Mouse (Mus musculus) neural tube, embryonic 12.5 days (tissue): ENCODE data around the gene Slc5a10. TPM values are rescaled to one million over a fixed set of nuclear protein-coding genes. Genes with fewer than 3 reads are reported as not detected.

Source experiments
- ATAC-seq: fragments of 200-750 bp; cut with Nextera tagmentation; 2 replicates; pipeline ENCODE4 v1.8.0; 2017; ENCODE audit warnings: low read depth, mild to moderate bottlenecking, moderate TSS enrichment, moderate library complexity; ENCODE audit not compliant: low FRiP score
- H3K27ac ChIP-seq: fragments of 300-500 bp; sonication (generic); 2 replicates; pipeline ENCODE4 v1.5.1; 2016
- H3K27me3 ChIP-seq: fragments of 300-500 bp; sonication (generic); replicated peaks from 2 replicates; pipeline ENCODE4 v1.6.1; 2016; ENCODE audit warnings: mild to moderate bottlenecking
- H3K36me3 ChIP-seq: fragments of 300-500 bp; sonication (generic); 2 replicates; pipeline ENCODE4 v1.6.1; 2016; ENCODE audit warnings: mild to moderate bottlenecking
- H3K4me1 ChIP-seq: fragments of 300-500 bp; sonication (generic); 2 replicates; pipeline ENCODE4 v1.6.1; 2016
- H3K4me2 ChIP-seq: fragments of 300-500 bp; sonication (generic); replicated peaks from 2 replicates; pipeline ENCODE4 v1.6.1; 2016; ENCODE audit warnings: mild to moderate bottlenecking
- H3K4me3 ChIP-seq: fragments of 300-500 bp; sonication (generic); 2 replicates; pipeline ENCODE4 v1.5.1; 2016
- H3K9ac ChIP-seq: fragments of 300-500 bp; sonication (generic); 2 replicates; pipeline ENCODE4 v1.6.1; 2016; ENCODE audit warnings: mild to moderate bottlenecking
- H3K9me3 ChIP-seq: fragments of 300-500 bp; sonication (generic); 2 replicates; pipeline ENCODE4 v1.6.1; 2016; ENCODE audit warnings: mild to moderate bottlenecking
- WGBS: fragments of 180-500 bp; shearing (Covaris S2); methylation state at CpG from one replicate; pipeline ENCODE4 v1.1.7; 2016; 5-methylcytosine and 5-hydroxymethylcytosine counted together
- polyA plus RNA-seq: library from polyadenylated mRNA; unstranded; fragments of >200 nt; fragmentation: Nextera tagmentation; extraction: Ambion mirVana; gene quantifications from 2 replicates; pipeline ENCODE4 v1.2.1, GENCODE M21; 2016

The Slc5a10 gene
- polyA plus RNA-seq, 1 experiment from 2014 or later, result not detected

DNA sequence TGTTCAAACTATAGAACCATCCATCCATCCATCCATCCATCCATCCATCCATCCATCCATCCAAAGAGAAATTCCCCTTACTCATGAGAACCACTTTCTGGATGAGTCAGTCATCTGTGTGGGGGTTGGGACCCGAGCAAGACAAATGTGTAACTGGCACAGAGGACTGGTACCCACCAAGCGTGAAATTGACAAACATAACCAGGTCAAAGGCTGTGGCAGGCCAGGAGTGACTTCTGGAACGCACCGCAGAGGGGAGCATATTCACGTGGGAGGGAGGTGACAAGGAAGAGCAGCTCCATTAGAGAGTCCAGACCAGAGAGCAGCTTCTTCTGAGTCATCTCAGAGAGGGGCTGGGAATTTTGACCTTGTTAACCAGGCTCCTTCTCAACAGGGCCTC is 1.5 kb upstream of the Slc5a10 start:
- 75% methylated on average over 5 of the region's 5 CpGs for WGBS
- ATAC-seq, result no peak
- peaks cover 10% of the 10 kb centered on the region; the same call in 1 of the 2 replicates for H3K36me3 ChIP-seq
- H3K9me3 ChIP-seq, result no peaks in the 10 kb centered on the region
- H3K9ac ChIP-seq, result no peak overlapping the region
- H3K27ac ChIP-seq, result no peak overlapping the region
- no peak overlapping the region for H3K4me2 ChIP-seq
- no peak overlapping the region for H3K4me3 ChIP-seq
- no peaks in the 10 kb centered on the region; the same call in 1 of the 2 replicates for H3K4me1 ChIP-seq
- no peaks in the 10 kb centered on the region for H3K27me3 ChIP-seq

DNA sequence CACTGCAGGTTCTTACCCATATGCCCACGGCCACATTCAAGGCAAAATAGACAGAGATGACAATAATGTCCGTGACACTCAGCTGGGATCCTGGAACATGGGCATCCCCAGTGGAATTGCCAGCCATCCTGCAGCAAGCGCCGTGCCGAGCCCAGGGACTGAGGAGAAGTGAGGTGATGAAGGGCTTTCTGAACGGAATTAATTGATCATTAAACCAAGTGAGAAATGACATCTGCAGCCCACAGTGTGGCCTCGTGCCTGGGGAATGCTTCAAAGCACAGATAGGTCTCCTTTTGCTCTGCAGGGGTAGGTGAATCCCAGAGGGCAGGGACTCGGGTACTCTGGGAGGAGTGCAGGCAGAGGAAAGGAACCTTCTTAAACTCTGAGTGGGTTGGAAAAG is 800 bp downstream of the Slc5a10 start:
- Histone ChIP-seq H3K9ac (no peak overlapping the region), H3K36me3 (no peaks in the 10 kb centered on the region), H3K27ac (no peak overlapping the region), H3K4me1 (no peaks in the 10 kb centered on the region; the same call in 1 of the 2 replicates), H3K27me3 (no peaks in the 10 kb centered on the region), H3K9me3 (no peaks in the 10 kb centered on the region), H3K4me2 (no peak overlapping the region), H3K4me3 (no peak overlapping the region)
- WGBS, result 66% methylated on average over 8 of the region's 8 CpGs
- no peak for ATAC-seq

DNA sequence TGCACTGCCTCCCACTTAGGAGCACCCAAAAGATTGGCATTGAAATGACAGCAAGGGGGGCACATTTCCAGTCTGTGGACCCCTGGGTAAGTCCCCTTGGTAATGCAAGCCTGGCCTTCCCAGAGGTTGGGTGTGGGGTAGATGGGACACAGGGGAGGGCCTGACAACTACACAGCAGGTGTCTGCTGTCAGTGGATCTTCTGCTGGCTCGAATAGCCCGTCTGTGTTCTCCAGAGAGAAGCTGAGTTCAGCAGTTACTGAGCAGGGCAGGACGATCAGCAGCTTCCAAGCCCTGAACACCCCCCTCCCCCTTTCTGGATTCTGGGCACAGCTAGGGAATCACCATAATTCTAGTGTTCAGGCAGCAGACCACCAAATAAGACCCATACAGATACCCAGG is 1.2 kb downstream of the Slc5a10 start:
- no peak overlapping the region for H3K4me2 ChIP-seq

DNA sequence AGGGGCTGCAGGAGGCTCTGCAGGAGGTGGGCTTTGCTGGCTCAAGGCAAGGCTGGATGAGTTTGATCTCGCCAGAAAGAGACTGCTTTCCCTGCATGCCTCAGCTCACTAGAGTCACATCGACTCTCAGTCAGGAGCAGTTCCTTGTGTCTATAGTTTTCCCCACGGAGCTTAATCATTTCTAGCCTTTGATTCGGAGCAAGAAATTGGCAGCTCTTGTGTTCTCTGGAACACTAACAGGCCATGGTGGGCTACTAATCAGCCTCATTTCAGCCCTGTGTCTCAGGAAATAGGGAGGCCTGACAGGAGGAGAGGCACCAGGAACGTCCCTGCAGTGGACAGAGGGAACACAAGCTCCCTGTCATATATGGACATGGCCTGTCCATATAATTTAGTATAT is 2.6 kb downstream of the Slc5a10 start:
- Histone ChIP-seq H3K4me3 (no peak overlapping the region), H3K27ac (no peak overlapping the region), H3K36me3 (no peaks in the 10 kb centered on the region), H3K27me3 (no peaks in the 10 kb centered on the region; the same call in 1 of the 2 replicates), H3K4me1 (no peaks in the 10 kb centered on the region; the same call in 1 of the 2 replicates), H3K9ac (no peak overlapping the region), H3K9me3 (no peaks in the 10 kb centered on the region), H3K4me2 (no peak overlapping the region)
- no peak for ATAC-seq
- 74% methylated on average over 5 of the region's 5 CpGs for WGBS

More for the DNA sequence above, 1.2 kb downstream of the Slc5a10 start:
- Histone ChIP-seq H3K36me3 (no peaks in the 10 kb centered on the region), H3K27me3 (no peaks in the 10 kb centered on the region), H3K9me3 (no peaks in the 10 kb centered on the region), H3K9ac (no peak overlapping the region), H3K4me1 (no peaks in the 10 kb centered on the region; the same call in 1 of the 2 replicates), H3K27ac (no peak overlapping the region), H3K4me3 (no peak overlapping the region)
- 64% methylated on average over 3 of the region's 3 CpGs for WGBS
- ATAC-seq, result no peak

DNA sequence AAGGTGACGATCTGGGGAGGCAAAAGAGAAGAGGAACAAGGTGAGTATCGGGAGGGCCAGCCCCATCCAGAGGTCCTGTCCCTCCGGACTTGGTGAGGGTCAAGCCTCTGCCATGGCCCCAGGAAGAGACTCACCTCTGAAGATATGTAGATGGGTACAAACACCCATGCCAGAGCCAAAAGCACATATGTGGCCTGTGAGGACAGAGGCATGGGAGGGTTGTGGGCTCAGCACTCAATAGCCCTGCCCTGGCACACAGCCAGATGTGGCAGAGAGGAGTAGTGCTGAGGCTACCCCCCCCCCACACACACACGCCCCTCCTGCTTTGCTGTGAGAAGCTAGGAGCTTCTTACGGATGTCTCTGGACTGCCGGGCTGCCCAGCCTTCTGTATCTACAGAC is 5.5 kb downstream of the Slc5a10 start:
- no peak for ATAC-seq
- Histone ChIP-seq H3K4me3 (no peak overlapping the region), H3K27ac (no peak overlapping the region), H3K4me2 (no peak overlapping the region), H3K4me1 (no peaks in the 10 kb centered on the region; the same call in 1 of the 2 replicates), H3K36me3 (no peaks in the 10 kb centered on the region), H3K9ac (no peak overlapping the region), H3K9me3 (no peaks in the 10 kb centered on the region), H3K27me3 (no peaks in the 10 kb centered on the region; the same call in 1 of the 2 replicates)
- WGBS, result 78% methylated on average over 6 of the region's 6 CpGs

DNA sequence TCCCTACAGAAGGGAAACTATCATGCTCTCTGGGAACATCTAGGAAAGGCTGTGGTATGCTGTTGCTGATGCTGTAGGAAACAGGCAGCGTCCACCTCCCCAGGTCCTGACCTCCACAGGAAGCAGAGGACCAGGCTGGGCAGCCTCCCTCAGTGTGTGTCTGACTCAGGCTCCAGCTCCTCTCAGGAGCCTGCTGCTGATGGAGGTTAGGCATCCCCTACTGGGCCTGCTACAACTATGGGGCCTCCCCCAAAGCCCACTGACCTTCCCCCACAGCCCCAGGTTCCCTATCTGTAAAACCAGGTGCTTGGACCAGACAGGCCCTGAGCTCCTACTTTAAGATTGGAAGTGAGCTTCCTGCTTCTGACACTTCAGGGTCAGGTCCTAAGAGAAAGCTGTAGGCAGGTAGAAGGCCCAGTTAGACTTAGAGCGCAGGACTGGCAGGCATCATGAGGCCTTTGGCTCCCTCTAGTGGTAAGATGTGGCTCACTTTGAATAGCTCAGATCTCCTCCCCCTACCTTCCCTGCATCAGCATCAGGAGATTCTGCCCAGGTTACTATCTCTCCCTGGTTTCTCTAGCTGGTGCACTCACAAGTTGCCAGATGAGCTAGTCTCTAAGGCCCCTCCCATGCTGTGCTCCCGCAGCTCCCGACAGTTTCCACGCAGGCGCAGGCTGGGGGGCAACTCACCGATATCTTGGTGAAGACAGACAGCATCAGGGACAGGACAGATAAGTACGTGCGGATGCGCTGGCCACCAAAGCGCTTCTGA is 6.1 kb downstream of the Slc5a10 start:
- H3K4me1 ChIP-seq, result no peaks in the 10 kb centered on the region
- no peaks in the 10 kb centered on the region for H3K36me3 ChIP-seq
- no peak overlapping the region for H3K4me3 ChIP-seq
- no peaks in the 10 kb centered on the region; the same call in 1 of the 2 replicates for H3K27me3 ChIP-seq
- WGBS, result 49% methylated on average over 11 of the region's 11 CpGs
- no peak overlapping the region for H3K4me2 ChIP-seq
- ATAC-seq, result peak; percentile 70; the same call in 1 of the 2 replicates
- H3K9ac ChIP-seq, result no peak overlapping the region
- no peak overlapping the region for H3K27ac ChIP-seq
- H3K9me3 ChIP-seq, result no peaks in the 10 kb centered on the region

DNA sequence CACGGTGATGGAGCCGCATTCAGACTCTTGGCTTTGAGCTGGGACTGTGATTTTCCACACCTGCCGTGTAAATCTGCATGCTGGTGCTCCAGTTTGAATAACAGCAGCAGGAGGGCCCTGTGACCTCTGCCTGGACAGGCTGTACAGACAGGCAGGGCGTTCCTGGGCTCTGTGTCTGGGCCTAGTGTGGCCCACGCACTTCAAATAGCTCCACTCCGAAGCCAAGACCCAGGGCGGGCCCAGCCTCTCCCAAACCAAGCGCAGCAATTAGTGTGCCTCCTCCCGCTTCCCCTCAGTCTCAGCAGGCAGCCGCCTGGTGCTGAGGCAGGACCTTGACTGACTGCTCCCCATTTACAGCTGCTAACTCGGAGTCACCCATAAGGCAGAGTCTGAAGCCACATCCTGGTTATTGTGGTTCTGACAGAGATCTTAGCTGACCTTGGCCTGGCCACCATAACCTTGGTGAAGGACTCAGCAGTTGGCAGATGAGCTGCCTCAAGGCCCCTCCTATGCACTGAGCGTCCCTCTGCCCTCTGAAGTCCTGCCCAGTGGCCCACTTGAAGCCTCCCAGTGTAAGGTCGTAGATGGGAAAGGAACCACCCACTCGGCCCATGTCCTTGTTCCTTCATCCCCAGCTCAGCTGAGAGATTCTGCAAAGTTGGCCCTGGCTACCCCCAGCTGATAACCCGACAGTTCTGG is 7.3 kb downstream of the Slc5a10 start:
- Histone ChIP-seq H3K4me3 (no peak overlapping the region), H3K36me3 (no peaks in the 10 kb centered on the region), H3K4me2 (no peak overlapping the region), H3K9ac (no peak overlapping the region), H3K27ac (no peak overlapping the region), H3K4me1 (no peaks in the 10 kb centered on the region), H3K9me3 (no peaks in the 10 kb centered on the region), H3K27me3 (no peaks in the 10 kb centered on the region; the same call in 1 of the 2 replicates)
- no peak for ATAC-seq
- 45% methylated on average over 15 of the region's 15 CpGs for WGBS

DNA sequence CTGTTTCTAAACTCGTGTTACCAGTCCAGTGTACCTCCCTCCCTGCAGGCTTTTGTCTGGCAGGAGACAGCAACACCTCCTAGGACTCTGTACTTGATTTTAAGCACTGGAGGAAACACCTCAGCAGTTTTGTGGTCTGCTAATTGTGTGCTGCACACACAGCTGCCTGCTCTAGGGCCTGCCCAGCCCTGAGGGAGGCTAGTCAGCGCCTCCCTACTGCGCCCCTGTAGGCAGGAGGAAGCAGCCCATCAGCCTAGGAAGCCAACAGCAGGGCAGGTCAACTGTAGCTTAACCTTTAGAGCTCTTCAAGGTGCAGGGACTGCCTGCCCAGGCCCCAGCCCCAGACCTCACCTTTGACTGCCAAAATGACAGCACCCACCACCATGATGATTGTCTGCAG is 11.7 kb downstream of the Slc5a10 start:
- H3K27ac ChIP-seq, result no peak overlapping the region
- 56% methylated on average over 3 of the region's 3 CpGs for WGBS
- no peaks in the 10 kb centered on the region for H3K9me3 ChIP-seq
- no peaks in the 10 kb centered on the region; the same call in 1 of the 2 replicates for H3K27me3 ChIP-seq
- no peak for ATAC-seq
- no peak overlapping the region for H3K9ac ChIP-seq
- no peak overlapping the region for H3K4me3 ChIP-seq
- H3K4me2 ChIP-seq, result no peak overlapping the region
- H3K4me1 ChIP-seq, result no peaks in the 10 kb centered on the region
- no peaks in the 10 kb centered on the region for H3K36me3 ChIP-seq

DNA sequence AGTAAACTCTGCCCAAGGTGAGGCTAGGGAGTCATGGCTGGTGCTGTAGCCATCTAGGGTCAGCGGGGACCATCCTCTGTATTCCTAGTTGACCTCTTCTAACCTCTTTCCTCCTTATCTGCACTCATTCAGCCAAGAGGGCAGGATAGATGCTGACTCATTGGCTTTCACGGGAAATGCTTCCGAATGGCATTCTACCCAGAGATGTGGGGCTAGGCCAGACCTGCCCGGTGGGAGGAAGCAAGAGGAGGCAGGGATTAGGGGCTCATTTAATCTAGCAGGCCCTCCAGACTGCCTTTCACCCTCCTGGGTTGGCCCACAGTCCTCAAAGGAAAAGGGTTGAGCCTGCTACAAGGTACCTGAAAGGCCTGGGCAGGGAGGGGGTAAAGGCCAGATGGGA is 14.4 kb downstream of the Slc5a10 start:
- H3K9me3 ChIP-seq, result no peaks in the 10 kb centered on the region
- H3K4me1 ChIP-seq, result peaks cover 8% of the 10 kb centered on the region; the same call in 1 of the 2 replicates
- WGBS, result 80% methylated on average over 4 of the region's 4 CpGs
- no peak overlapping the region for H3K4me2 ChIP-seq
- ATAC-seq, result no peak
- H3K36me3 ChIP-seq, result no peaks in the 10 kb centered on the region
- H3K27ac ChIP-seq, result no peak overlapping the region
- H3K27me3 ChIP-seq, result no peaks in the 10 kb centered on the region
- no peak overlapping the region for H3K9ac ChIP-seq
- H3K4me3 ChIP-seq, result no peak overlapping the region

DNA sequence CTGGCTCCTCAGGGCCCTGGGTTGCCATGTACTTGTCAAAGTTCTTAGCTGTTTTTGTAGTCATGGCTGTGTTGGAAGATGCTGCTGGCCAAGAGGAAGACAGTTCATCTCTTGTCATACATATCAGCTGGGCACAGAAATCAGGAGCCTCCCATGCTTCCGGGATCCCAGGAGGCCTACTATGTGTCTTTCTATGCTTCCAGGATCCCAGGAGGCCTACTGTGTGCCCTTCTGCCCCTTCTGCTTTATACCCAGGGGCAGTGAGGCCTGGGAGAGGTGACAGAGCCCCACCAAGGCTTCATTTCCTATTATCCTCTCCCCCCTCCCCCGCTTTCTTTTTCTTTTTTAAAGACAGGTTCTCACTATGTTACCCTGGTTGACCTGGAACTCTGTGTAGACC is 15.0 kb downstream of the Slc5a10 start:
- H3K27me3 ChIP-seq, result no peaks in the 10 kb centered on the region
- H3K4me3 ChIP-seq, result no peak overlapping the region
- peaks cover 11% of the 10 kb centered on the region; the same call in 1 of the 2 replicates for H3K4me1 ChIP-seq
- no peaks in the 10 kb centered on the region for H3K9me3 ChIP-seq
- H3K9ac ChIP-seq, result no peak overlapping the region
- H3K4me2 ChIP-seq, result no peak overlapping the region
- 81% methylated on average over 2 of the region's 2 CpGs for WGBS
- H3K36me3 ChIP-seq, result no peaks in the 10 kb centered on the region
- no peak overlapping the region for H3K27ac ChIP-seq
- no peak for ATAC-seq

DNA sequence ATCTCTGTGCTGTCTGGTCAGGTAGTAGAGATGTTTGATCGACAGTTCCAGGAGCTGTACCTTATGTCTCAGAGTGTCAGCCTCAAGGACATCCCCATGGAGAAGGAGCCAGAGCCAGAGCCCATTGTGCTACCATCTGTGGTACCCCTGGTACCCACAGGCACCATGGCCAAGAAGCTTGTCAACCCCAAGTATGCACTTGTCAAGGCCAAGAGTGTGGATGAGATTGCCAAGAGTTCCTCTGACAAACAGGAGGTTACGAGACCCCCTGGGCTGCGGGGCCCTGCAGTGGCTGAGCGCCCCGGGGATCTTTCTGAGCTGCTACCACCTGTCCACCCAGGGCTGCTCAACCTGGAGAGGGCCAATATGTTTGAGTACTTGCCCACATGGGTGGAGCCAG is 18.1 kb downstream of the Slc5a10 start:
- Histone ChIP-seq H3K4me2 (no peak overlapping the region), H3K4me3 (no peak overlapping the region), H3K4me1 (peaks cover 17% of the 10 kb centered on the region; the same call in 1 of the 2 replicates), H3K27ac (no peak overlapping the region), H3K27me3 (no peaks in the 10 kb centered on the region), H3K36me3 (no peaks in the 10 kb centered on the region), H3K9me3 (no peaks in the 10 kb centered on the region), H3K9ac (no peak overlapping the region)
- WGBS, result 96% methylated on average over 5 of the region's 5 CpGs
- ATAC-seq, result no peak

DNA sequence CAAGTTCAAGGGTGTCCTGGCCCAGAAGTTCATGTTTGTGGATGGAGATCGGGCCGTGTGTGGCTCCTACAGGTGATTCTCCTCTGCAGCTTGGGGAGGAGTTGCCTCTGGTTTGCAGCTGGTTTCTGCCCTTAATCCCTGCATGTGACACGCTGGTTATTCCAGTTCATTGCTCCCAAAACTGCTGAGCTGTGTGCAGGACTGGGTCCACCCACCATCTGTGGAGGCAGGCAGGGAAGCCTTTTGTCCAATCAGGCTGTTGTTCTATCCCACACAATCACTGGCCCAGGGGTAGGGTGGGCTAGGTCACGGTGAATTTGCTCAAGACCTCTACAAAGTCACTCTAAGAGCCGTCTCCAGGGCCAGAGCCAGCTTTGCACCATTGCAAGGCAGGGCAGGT is 18.9 kb downstream of the Slc5a10 start:
- no peak overlapping the region for H3K4me2 ChIP-seq
- 40% methylated on average over 5 of the region's 5 CpGs for WGBS
- H3K4me1 ChIP-seq, result peaks cover 17% of the 10 kb centered on the region; the same call in 1 of the 2 replicates
- no peaks in the 10 kb centered on the region for H3K9me3 ChIP-seq
- no peak for ATAC-seq
- H3K9ac ChIP-seq, result no peak overlapping the region
- H3K36me3 ChIP-seq, result no peaks in the 10 kb centered on the region
- H3K4me3 ChIP-seq, result no peak overlapping the region
- no peak overlapping the region for H3K27ac ChIP-seq
- H3K27me3 ChIP-seq, result no peaks in the 10 kb centered on the region
